Mouse (Mus musculus) testis, postnatal 10 days (tissue): ENCODE measurements around the gene Sytl2.

ENCODE experiments used
- DNase-seq: peaks from one replicate; pipeline ENCODE4 v3.0.0; 2021; ENCODE audit warnings: low spot score

Sytl2 gene

GRCm38 (mm10) chr7:90312151-90312883 lies 10.3 kb downstream of the Sytl2 start:
- DNase-seq = no peak

- DNase-seq = no peak
Measured at GRCm38 (mm10) chr7:90313421-90313820, 11.4 kb downstream of the Sytl2 start.

GRCm38 (mm10) chr7:90316823-90317222 lies 14.8 kb downstream of the Sytl2 start:
- DNase-seq = no peak

- DNase-seq = no peak
Measured at GRCm38 (mm10) chr7:90319446-90319845, 17.4 kb downstream of the Sytl2 start.

- no peak for DNase-seq
Measured at GRCm38 (mm10) chr7:90320124-90320523, 18.1 kb downstream of the Sytl2 start.

GRCm38 (mm10) chr7:90325166-90325565 lies 23.1 kb downstream of the Sytl2 start:
- DNase-seq = no peak

GRCm38 (mm10) chr7:90330200-90330599 lies 28.1 kb downstream of the Sytl2 start:
- no peak for DNase-seq

GRCm38 (mm10) chr7:90332483-90333065 lies 30.5 kb downstream of the Sytl2 start:
- DNase-seq = no peak

GRCm38 (mm10) chr7:90334362-90334761 lies 32.3 kb downstream of the Sytl2 start:
- no peak for DNase-seq

- DNase-seq = no peak
Measured at GRCm38 (mm10) chr7:90334831-90335230, 32.8 kb downstream of the Sytl2 start.

- no peak for DNase-seq
Measured at GRCm38 (mm10) chr7:90335755-90336194, 33.7 kb downstream of the Sytl2 start.

GRCm38 (mm10) chr7:90341212-90341957 lies 39.3 kb downstream of the Sytl2 start:
- DNase-seq = no peak

GRCm38 (mm10) chr7:90344903-90345302 lies 42.9 kb downstream of the Sytl2 start:
- DNase-seq = no peak

GRCm38 (mm10) chr7:90347779-90348437 lies 45.9 kb downstream of the Sytl2 start:
- no peak for DNase-seq

- no peak for DNase-seq
Measured at GRCm38 (mm10) chr7:90349014-90349413, 47.0 kb downstream of the Sytl2 start.

- DNase-seq = no peak
Measured at GRCm38 (mm10) chr7:90352183-90352582, 50.1 kb downstream of the Sytl2 start.

GRCm38 (mm10) chr7:90353488-90354228 lies 51.6 kb downstream of the Sytl2 start:
- no peak for DNase-seq

- DNase-seq = no peak
Measured at GRCm38 (mm10) chr7:90354229-90354604, 52.2 kb downstream of the Sytl2 start.

- no peak for DNase-seq
Measured at GRCm38 (mm10) chr7:90355454-90355853, 53.4 kb downstream of the Sytl2 start.

- no peak for DNase-seq
Measured at GRCm38 (mm10) chr7:90355995-90356394, 53.9 kb downstream of the Sytl2 start.

GRCm38 (mm10) chr7:90362788-90363187 lies 60.7 kb downstream of the Sytl2 start:
- DNase-seq = no peak
